Mouse (Mus musculus) stomach, embryonic 16.5 days (tissue): ENCODE measurements around the gene Tbxas1. TPM values are rescaled to one million over a fixed set of nuclear protein-coding genes. Genes with fewer than 3 reads are reported as not detected.

Experiments
- ATAC-seq: fragments of 200-750 bp; cut with Nextera tagmentation; 2 replicates; pipeline ENCODE4 v1.8.0; 2017; ENCODE audit warnings: moderate number of reproducible peaks, moderate TSS enrichment; ENCODE audit not compliant: insufficient read depth, low FRiP score
- H3K27ac ChIP-seq: fragments of 300-500 bp; sonication (generic); 2 replicates; pipeline ENCODE4 v1.5.1; 2014; ENCODE audit warnings: low read length
- H3K27me3 ChIP-seq: fragments of 300-500 bp; sonication (generic); 2 replicates; pipeline ENCODE4 v1.6.1; 2014; ENCODE audit warnings: low read length, control low read depth, mixed read lengths; ENCODE audit not compliant: control insufficient read depth, insufficient read depth
- H3K36me3 ChIP-seq: fragments of 300-500 bp; sonication (generic); 2 replicates; pipeline ENCODE4 v1.6.1; 2014; ENCODE audit warnings: low read length; ENCODE audit not compliant: control insufficient read depth, insufficient read depth
- H3K4me1 ChIP-seq: fragments of 300-500 bp; sonication (generic); 2 replicates; pipeline ENCODE4 v1.6.1; 2014; ENCODE audit warnings: low read length, control low read depth, mixed read lengths; ENCODE audit not compliant: control insufficient read depth, insufficient read depth
- H3K4me2 ChIP-seq: fragments of 300-500 bp; sonication (generic); 2 replicates; pipeline ENCODE4 v1.6.1; 2014; ENCODE audit warnings: low read depth, low read length, mixed read lengths
- H3K4me3 ChIP-seq: fragments of 300-500 bp; sonication (generic); replicated peaks from 2 replicates; pipeline ENCODE4 v1.5.1; 2014; ENCODE audit warnings: mild to moderate bottlenecking, low read length
- H3K9ac ChIP-seq: fragments of 300-500 bp; sonication (generic); 2 replicates; pipeline ENCODE4 v1.6.1; 2014; ENCODE audit warnings: low read length
- H3K9me3 ChIP-seq: fragments of 300-500 bp; sonication (generic); replicated peaks from 2 replicates; pipeline ENCODE4 v1.6.1; 2016; ENCODE audit warnings: low read length, control low read depth; ENCODE audit not compliant: control insufficient read depth
- WGBS: fragments of 180-500 bp; shearing (Covaris S2); extraction: QIAGEN DNeasy Blood & Tissue Kit; methylation state at CpG from one replicate; pipeline ENCODE4 v1.1.7; 2014; 5-methylcytosine and 5-hydroxymethylcytosine counted together
- polyA plus RNA-seq: library from polyadenylated mRNA; unstranded; fragments of >200 nt; fragmentation: Nextera tagmentation; extraction: Ambion mirVana; gene quantifications from 2 replicates; pipeline ENCODE4 v1.2.1, GENCODE M21; 2015

Gene Tbxas1
- polyA plus RNA-seq, 1 experiment from 2014 or later, result 4.4 TPM

DNA sequence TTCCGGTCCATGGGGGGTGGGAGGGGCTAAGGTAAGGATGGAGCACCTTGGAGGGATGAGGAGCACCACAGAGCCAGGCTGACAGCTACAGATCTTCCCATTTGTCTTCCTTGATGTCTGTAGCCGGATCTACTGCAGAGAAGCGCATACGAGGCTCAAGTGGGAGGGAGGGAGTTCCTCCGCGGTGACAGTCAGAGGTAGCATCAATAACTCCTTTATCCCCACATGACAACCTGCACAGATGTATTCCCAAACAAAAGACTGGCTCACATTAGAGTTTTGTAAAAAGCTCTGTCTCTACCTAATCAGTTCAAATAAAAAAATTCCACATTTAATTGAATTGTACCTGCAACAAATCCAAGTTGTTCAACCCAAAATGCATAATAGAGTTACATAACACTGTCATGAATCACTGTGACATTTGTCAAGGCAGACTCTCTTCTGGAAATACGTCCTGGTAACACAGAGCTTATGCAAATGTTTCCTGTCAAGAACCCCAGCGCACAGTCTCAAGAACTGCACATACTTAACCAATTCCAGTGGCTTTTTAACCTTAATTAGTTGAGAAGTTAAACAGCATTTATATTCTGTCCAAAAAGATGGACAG is 86.3 kb downstream of the Tbxas1 start:
- H3K36me3 ChIP-seq, result no peaks in the 10 kb centered on the region
- no peak overlapping the region for H3K9ac ChIP-seq
- no peak overlapping the region for H3K27ac ChIP-seq
- no peak for ATAC-seq
- H3K9me3 ChIP-seq, result no peaks in the 10 kb centered on the region
- H3K4me2 ChIP-seq, result no peak overlapping the region
- WGBS, result 45% methylated on average over 8 of the region's 8 CpGs
- no peak overlapping the region for H3K4me3 ChIP-seq
- H3K27me3 ChIP-seq, result no peaks in the 10 kb centered on the region
- H3K4me1 ChIP-seq, result peaks cover 7% of the 10 kb centered on the region; the same call in 1 of the 2 replicates

DNA sequence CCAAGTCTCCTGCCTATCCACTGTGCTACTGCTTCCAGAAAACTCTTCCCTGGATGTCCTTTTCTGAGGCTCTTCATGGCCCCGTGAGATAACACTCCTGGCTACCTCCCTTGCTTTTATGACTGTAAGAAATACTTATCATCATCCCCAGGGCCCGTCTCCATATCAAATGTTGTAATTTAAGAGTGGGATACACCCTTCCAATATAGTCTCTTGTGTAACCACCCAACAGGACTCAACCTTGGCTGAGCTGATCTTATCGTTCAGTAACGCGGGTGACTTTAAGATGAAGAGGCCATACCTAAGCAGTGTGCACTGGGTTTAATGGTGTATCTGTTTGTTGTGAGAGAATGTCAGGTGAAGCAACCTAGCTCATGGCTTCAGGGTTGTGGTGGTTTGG is 91.6 kb downstream of the Tbxas1 start:
- Histone ChIP-seq H3K27ac (no peak overlapping the region), H3K4me2 (no peak overlapping the region), H3K27me3 (no peaks in the 10 kb centered on the region), H3K4me3 (no peak overlapping the region), H3K36me3 (no peaks in the 10 kb centered on the region), H3K4me1 (no peaks in the 10 kb centered on the region), H3K9me3 (no peaks in the 10 kb centered on the region), H3K9ac (no peak overlapping the region)
- ATAC-seq, result no peak
- WGBS, result 92% methylated on average over 5 of the region's 5 CpGs

DNA sequence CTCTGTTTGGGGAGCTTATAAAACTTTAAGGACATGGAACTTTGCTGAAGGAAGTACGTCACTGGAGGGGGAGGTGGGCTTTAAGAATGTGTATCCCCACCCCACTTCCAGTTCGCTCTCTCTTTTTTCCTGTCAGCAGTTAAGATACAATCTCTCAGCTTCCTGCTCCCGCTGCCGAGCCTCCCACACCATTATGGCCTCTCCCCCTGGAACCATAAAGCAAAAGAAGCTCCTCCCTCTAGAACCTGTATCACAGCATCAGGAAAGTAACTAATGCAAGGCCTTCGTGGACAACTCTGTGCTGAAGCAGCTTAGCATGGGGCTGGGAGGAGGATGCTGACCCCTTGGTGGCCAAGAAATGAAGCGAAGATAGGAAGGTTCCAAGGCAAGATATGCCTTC is 92.1 kb downstream of the Tbxas1 start:
- no peak overlapping the region for H3K4me2 ChIP-seq
- no peaks in the 10 kb centered on the region for H3K27me3 ChIP-seq
- no peak for ATAC-seq
- H3K9me3 ChIP-seq, result no peaks in the 10 kb centered on the region
- H3K27ac ChIP-seq, result no peak overlapping the region
- WGBS, result 69% methylated on average over 6 of the region's 6 CpGs
- no peaks in the 10 kb centered on the region for H3K36me3 ChIP-seq
- no peaks in the 10 kb centered on the region for H3K4me1 ChIP-seq
- H3K9ac ChIP-seq, result no peak overlapping the region
- H3K4me3 ChIP-seq, result no peak overlapping the region

DNA sequence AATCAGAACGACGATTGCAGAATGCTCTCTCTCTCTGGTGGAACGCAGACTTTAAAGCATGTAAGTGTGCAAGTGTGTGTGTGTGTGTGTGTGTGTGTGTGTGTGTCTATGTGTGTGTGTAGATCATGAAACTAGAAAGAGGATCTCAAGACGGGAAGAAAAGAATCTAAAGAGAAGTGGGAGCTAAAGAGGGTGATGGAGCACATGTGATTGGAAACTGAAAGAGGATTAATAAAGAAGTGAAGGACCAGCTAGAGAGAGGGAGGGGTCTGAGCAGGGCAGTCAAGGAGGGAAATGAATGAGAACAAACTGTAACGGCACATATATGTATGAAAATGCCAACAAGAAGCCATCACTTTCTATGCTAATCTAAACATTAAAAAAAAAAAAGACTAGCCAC is 92.8 kb downstream of the Tbxas1 start:
- Histone ChIP-seq H3K36me3 (no peaks in the 10 kb centered on the region), H3K9ac (no peak overlapping the region), H3K27ac (no peak overlapping the region), H3K9me3 (no peaks in the 10 kb centered on the region), H3K4me3 (no peak overlapping the region), H3K4me2 (no peak overlapping the region), H3K27me3 (no peaks in the 10 kb centered on the region), H3K4me1 (no peaks in the 10 kb centered on the region)
- no peak for ATAC-seq
- 76% methylated on average over 5 of the region's 5 CpGs for WGBS

DNA sequence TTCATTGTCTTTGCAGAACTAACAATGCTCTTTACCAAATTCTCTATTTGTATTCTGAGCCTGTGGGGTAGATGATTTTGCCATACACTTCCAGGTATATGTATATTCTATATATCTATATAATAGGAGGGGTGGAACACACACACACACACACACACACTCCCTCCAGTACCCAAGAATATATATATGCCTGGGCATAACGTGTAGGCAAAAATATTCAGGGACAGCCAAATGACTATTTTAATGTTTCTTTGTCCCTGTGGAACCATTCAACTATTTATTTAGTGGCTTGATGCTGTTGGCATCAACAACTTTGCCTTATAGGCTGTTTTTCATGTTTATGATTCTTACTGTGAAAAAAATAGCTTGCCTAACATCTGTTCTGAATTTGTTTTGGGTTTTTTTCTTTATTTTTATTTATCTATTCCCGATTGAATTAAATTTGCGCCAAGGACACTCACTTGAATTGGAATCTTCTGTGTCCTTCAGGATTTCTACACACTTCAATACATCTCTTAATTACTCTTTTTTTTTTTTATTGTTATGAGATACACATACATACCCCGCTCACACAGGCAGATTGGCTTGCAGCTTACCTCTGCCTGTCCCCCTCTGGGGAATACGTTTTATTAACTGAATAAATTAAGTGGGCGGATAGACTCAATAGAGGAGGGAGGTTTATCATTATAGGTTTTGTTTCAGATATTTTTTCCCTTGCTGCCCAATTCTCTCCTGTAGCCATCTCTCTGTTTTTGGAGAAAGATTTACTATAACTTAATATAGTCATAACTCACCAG is 94.9 kb downstream of the Tbxas1 start:
- Histone ChIP-seq H3K27ac (no peak overlapping the region), H3K9ac (no peak overlapping the region), H3K9me3 (no peaks in the 10 kb centered on the region), H3K4me1 (no peaks in the 10 kb centered on the region), H3K27me3 (no peaks in the 10 kb centered on the region), H3K4me3 (no peak overlapping the region), H3K4me2 (no peak overlapping the region), H3K36me3 (no peaks in the 10 kb centered on the region)
- 84% methylated on average over 6 of the region's 6 CpGs for WGBS
- no peak for ATAC-seq

DNA sequence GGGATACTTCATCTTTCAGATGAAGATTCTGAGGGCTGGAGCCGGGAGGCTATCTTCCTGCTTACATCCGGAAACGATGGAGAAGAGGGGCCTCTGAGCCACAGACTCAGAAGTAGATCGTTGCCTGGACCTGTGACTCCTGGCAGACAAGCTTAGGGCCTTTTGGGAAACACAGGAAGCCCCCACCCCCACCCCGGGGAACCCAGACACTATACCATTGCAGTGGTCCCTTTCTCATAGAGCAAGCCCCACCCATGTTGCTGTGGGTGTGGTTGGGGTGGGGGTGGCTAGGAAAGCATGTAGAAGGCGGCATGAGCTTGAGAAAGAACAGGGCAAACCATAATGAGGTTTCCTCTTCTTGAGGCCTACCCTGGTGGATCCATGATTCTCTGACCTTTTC is 95.6 kb downstream of the Tbxas1 start:
- H3K9ac ChIP-seq, result no peak overlapping the region
- no peak for ATAC-seq
- no peaks in the 10 kb centered on the region for H3K27me3 ChIP-seq
- no peaks in the 10 kb centered on the region for H3K36me3 ChIP-seq
- no peaks in the 10 kb centered on the region for H3K4me1 ChIP-seq
- H3K4me2 ChIP-seq, result no peak overlapping the region
- 69% methylated on average over 6 of the region's 6 CpGs for WGBS
- no peaks in the 10 kb centered on the region for H3K9me3 ChIP-seq
- H3K4me3 ChIP-seq, result no peak overlapping the region
- H3K27ac ChIP-seq, result no peak overlapping the region

DNA sequence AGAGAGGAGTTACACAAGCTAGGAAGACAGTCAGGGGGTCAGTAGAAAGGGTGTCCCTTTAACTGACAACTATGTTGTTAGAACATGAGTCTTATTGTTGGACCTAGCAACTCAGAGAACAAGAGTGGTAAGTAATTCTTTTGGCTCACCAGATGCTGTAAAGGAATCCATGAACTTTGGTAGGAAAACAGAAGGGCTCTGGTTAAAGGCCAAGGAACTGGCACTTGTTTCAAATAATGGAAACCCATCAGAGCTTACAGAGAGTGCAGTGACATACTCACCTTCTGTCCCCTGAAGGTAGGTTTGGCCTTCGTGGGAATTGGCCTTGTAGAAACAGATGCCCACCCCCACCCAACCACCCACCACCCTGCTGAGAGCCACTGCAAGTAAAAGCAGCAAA is 97.6 kb downstream of the Tbxas1 start:
- Histone ChIP-seq H3K36me3 (no peaks in the 10 kb centered on the region), H3K27me3 (no peaks in the 10 kb centered on the region), H3K4me1 (no peaks in the 10 kb centered on the region), H3K9ac (no peak overlapping the region), H3K4me3 (no peak overlapping the region), H3K4me2 (no peak overlapping the region), H3K9me3 (no peaks in the 10 kb centered on the region), H3K27ac (no peak overlapping the region)
- WGBS, result 52% methylated on average over 1 of the region's 1 CpGs
- no peak for ATAC-seq

DNA sequence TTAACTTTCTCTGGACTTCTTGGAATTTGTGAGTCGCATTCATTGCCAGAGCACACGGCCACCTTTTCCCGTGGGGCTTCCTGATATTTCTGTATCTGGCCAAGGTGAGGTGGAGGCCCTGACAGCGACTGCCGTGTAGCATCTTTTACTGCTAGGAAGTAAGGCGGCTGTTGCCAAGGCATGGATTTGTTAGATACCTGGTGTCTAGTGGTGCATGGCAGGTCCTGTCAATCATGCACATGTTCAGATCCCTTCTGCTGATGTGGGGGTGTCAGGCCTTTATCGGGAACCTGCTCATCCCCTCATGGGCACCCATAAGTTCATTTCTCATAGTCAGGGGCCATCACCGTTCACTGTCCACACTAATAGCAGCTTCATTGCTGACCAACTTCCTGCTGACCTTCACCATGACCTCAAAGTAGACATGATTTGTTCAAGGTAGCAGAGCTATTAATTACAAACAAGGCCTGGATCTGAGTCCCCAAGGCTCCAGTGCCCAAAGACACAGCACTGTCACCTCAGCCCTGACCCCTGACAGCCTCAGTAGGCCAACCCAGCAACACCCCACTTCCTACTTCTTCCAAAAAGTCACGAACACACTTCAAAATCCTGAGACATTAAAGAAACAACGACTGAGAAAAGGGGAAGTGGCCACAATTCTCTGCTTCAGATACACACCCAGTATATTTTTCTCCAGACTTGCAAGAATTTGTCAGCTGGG is 98.4 kb downstream of the Tbxas1 start:
- WGBS, result 80% methylated on average over 10 of the region's 10 CpGs
- H3K4me3 ChIP-seq, result no peak overlapping the region
- no peak overlapping the region for H3K9ac ChIP-seq
- ATAC-seq, result no peak
- no peak overlapping the region for H3K4me2 ChIP-seq
- no peaks in the 10 kb centered on the region for H3K27me3 ChIP-seq
- H3K9me3 ChIP-seq, result no peaks in the 10 kb centered on the region
- H3K4me1 ChIP-seq, result no peaks in the 10 kb centered on the region
- H3K27ac ChIP-seq, result no peak overlapping the region
- H3K36me3 ChIP-seq, result no peaks in the 10 kb centered on the region

DNA sequence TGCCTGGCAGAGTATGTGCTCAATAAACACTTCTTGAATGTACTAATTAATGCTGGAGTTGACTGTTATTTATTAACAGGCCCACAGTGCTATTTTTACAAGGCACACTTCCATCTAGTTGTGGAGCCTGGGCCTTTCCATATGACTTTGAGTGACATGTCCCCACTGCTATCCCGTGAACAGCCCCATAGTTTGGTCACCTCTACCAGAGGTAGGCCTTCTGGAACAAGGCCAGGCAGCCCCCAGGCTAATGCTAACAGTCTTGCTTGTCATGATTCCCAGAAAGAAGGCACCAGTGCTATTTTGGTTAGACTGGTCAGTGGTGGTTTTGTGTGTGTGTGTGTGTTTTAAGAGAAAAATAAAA is 98.9 kb downstream of the Tbxas1 start:
- no peaks in the 10 kb centered on the region for H3K9me3 ChIP-seq
- H3K4me1 ChIP-seq, result no peaks in the 10 kb centered on the region
- H3K36me3 ChIP-seq, result no peaks in the 10 kb centered on the region
- H3K27me3 ChIP-seq, result no peaks in the 10 kb centered on the region
- 75% methylated on average over 1 of the region's 1 CpGs for WGBS
- no peak overlapping the region for H3K4me2 ChIP-seq
- H3K9ac ChIP-seq, result no peak overlapping the region
- H3K27ac ChIP-seq, result no peak overlapping the region
- no peak overlapping the region for H3K4me3 ChIP-seq
- ATAC-seq, result no peak
